Mouse (Mus musculus): Measurements from ENCODE around the gene Bcr.
A peak's percentile ranks its signal among the peaks of the same experiment; 100 is the strongest.

Bcr gene

DNA sequence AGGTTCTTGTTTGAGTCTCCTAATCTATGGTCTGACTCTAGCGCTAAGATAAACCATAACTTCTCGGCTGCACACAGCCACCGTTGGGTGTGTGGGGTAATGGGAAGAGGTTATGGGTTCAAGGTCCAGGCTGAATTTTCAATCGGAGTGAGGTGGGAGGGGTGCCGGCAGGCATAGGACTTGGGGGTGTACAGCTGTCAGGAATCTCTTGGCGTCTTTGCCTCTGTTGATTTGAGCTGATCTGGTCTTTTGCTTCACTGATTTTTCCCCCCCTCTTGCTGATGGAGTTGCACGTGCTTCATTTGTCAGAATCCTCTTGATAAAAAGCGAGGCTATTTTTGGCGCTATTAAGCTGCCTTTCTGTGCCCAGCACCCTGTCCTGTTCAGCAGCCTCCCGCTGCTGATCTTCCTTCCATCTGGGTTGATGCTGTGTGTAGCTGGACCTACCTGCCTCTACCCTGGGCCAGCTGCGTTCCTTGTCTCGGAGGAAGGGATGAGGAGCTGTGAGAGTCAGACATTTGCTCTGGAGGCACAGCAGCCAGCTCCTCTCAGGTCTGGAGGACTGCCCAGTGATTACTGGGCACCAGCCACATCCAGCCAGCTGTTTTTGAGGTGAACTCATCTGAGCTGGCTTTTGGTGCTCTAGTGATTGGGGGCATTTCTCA, 3.0 kb downstream of the Bcr start:
- DNase-seq (ENCODE audit: low read depth, low spot score): peak; percentile 25
- H3K27me3 ChIP-seq (ENCODE audit: control insufficient read depth, insufficient read depth, low read length, poor library complexity, severe bottlenecking): no peaks in the 10 kb centered on the region

GRCm38 (mm10) chr10:75065691-75066090, 5.3 kb downstream of the Bcr start:
- DNase-seq (ENCODE audit: low read depth, low spot score): no peak
- H3K27me3 ChIP-seq (ENCODE audit: control insufficient read depth, insufficient read depth, low read length, poor library complexity, severe bottlenecking): no peaks in the 10 kb centered on the region
- H3K36me3 ChIP-seq (ENCODE audit: control insufficient read depth, insufficient read depth, low read length, poor library complexity, severe bottlenecking): no peaks in the 10 kb centered on the region

More for the DNA sequence above, 3.0 kb downstream of the Bcr start:
- H3K36me3 ChIP-seq (ENCODE audit: control insufficient read depth, insufficient read depth, low read length, poor library complexity, severe bottlenecking): no peaks in the 10 kb centered on the region

GRCm38 (mm10) chr10:75067446-75067845, 7.1 kb downstream of the Bcr start:
- Histone ChIP-seq H3K36me3 (ENCODE audit: control insufficient read depth, insufficient read depth, low read length, poor library complexity, severe bottlenecking) (no peaks in the 10 kb centered on the region), H3K27me3 (ENCODE audit: control insufficient read depth, insufficient read depth, low read length, poor library complexity, severe bottlenecking) (no peaks in the 10 kb centered on the region)
- no peak for DNase-seq (ENCODE audit: low read depth, low spot score)

- no peak for DNase-seq (ENCODE audit: low read depth, low spot score)
- no peaks in the 10 kb centered on the region for H3K27me3 ChIP-seq (ENCODE audit: control insufficient read depth, insufficient read depth, low read length, poor library complexity, severe bottlenecking)
- no peaks in the 10 kb centered on the region for H3K36me3 ChIP-seq (ENCODE audit: control insufficient read depth, insufficient read depth, low read length, poor library complexity, severe bottlenecking)
Measured at GRCm38 (mm10) chr10:75068086-75068485, 7.7 kb downstream of the Bcr start.

GRCm38 (mm10) chr10:75068624-75069328, 8.4 kb downstream of the Bcr start:
- DNase-seq (ENCODE audit: low read depth, low spot score): no peak
- no peaks in the 10 kb centered on the region for H3K27me3 ChIP-seq (ENCODE audit: control insufficient read depth, insufficient read depth, low read length, poor library complexity, severe bottlenecking)
- H3K36me3 ChIP-seq (ENCODE audit: control insufficient read depth, insufficient read depth, low read length, poor library complexity, severe bottlenecking): no peaks in the 10 kb centered on the region

GRCm38 (mm10) chr10:75070281-75070976, 10.0 kb downstream of the Bcr start:
- no peak for DNase-seq (ENCODE audit: low read depth, low spot score)
- Histone ChIP-seq H3K27me3 (ENCODE audit: control insufficient read depth, insufficient read depth, low read length, poor library complexity, severe bottlenecking) (no peaks in the 10 kb centered on the region), H3K36me3 (ENCODE audit: control insufficient read depth, insufficient read depth, low read length, poor library complexity, severe bottlenecking) (no peaks in the 10 kb centered on the region)

GRCm38 (mm10) chr10:75075665-75076064, 15.3 kb downstream of the Bcr start:
- Histone ChIP-seq H3K27me3 (ENCODE audit: control insufficient read depth, insufficient read depth, low read length, poor library complexity, severe bottlenecking) (no peaks in the 10 kb centered on the region), H3K36me3 (ENCODE audit: control insufficient read depth, insufficient read depth, low read length, poor library complexity, severe bottlenecking) (no peaks in the 10 kb centered on the region)
- DNase-seq (ENCODE audit: low read depth, low spot score): no peak

DNA sequence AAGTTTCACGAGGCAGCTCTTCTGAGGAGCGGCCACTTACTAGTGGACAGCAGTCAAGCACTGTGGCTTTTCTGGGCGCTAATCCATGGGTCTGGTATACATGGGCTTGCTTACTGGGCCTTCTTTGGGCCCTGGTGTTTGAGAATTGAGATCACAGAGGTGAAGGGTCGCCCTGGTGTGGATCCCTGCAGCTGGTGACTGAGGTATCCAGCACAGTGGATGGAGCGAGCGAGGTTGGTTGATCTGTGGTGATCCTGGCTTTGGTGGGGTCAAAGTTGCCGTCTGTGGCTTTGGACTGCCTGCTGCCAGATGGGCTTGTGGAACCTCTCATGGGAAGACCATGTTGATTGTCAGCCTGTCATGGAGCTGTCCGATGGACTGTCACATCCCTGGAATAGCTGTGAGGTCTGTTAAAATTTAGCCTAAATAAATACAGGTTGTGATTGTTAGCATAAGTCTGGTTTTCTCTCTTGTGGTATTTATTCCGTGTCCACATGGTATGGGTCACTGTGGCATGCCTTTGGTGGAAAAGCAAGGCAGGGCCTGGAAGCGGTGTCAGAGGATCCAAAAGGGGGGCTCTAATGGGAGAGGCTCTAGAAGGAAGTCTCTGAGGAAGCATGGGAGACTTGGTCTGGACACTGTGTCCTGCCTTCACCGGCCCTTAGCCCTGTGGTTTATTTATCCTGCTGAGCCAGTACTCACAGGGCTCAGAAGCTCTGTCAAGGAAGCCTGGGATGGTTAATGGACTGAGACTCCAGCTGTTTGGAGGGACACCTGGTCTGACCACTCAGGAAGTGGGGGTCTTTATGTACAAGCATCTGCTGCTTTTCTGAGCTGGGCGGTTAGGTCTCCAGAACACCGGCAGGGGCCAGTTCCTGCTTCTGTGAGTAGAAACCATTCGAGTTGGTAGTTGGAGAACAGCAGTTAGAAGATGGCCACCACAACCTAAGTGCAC, 18.1 kb downstream of the Bcr start:
- no peaks in the 10 kb centered on the region for H3K36me3 ChIP-seq (ENCODE audit: control insufficient read depth, insufficient read depth, low read length, poor library complexity, severe bottlenecking)
- H3K27me3 ChIP-seq (ENCODE audit: control insufficient read depth, insufficient read depth, low read length, poor library complexity, severe bottlenecking): no peaks in the 10 kb centered on the region
- peak; percentile 42 for DNase-seq (ENCODE audit: low read depth, low spot score)

DNA sequence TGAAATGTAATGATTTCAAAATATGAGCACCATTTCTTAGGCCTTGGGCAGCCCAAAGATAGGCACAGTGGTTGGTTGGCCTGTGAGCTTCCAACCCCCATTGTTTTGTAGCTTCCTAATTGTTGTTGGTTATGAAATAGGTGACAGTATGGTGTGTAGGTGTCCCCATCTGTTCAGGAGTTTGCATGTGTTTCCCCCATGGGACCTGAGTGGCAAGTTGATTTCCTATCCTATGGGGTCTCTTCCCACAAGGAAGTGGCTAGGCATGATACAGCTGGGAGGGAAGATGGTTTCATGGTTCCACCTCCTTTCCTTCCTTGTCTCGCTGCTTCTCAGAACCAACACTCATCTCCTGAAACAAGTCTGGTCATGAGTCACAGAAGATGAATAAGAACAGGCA, 24.9 kb downstream of the Bcr start:
- no peak for DNase-seq (ENCODE audit: low read depth, low spot score)
- Histone ChIP-seq H3K27me3 (ENCODE audit: control insufficient read depth, insufficient read depth, low read length, poor library complexity, severe bottlenecking) (no peaks in the 10 kb centered on the region), H3K36me3 (ENCODE audit: control insufficient read depth, insufficient read depth, low read length, poor library complexity, severe bottlenecking) (no peaks in the 10 kb centered on the region)

GRCm38 (mm10) chr10:75088471-75088870, 28.1 kb downstream of the Bcr start:
- H3K27me3 ChIP-seq (ENCODE audit: control insufficient read depth, insufficient read depth, low read length, poor library complexity, severe bottlenecking): no peaks in the 10 kb centered on the region
- H3K36me3 ChIP-seq (ENCODE audit: control insufficient read depth, insufficient read depth, low read length, poor library complexity, severe bottlenecking): no peaks in the 10 kb centered on the region
- DNase-seq (ENCODE audit: low read depth, low spot score): no peak

DNA sequence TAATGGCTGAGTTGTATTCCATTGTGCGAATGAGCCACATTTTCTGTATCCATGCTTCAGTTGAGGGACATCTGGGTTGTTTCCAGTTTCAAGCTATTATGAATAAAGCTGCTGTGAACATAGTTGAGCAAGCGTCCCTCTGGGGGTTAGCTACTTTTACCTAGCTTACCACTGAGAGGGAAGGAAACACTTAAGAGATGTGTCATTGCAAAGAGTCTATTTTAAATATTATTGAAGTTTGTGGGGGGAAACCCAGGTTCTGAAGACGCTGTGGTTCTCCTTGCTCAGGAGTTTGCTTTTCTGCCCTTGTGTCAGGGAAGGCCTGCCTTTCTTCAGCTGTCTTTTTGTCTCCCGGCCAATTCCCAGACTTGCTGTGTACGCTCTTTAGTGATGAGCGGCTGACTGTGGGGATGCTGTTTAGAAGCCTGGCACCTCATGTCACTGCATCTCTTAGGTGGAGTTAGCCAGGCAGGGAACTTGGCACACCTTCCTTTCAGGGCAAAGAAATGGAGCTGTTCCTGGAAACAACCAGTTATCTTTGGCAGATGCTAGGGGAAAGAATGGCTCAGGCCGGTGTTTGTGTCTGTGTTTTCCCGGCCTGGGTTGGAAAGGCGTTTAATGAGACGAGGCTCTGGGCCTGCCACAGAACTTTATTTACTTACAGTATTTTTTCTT, 31.2 kb downstream of the Bcr start:
- H3K27me3 ChIP-seq (ENCODE audit: control insufficient read depth, insufficient read depth, low read length, poor library complexity, severe bottlenecking): no peaks in the 10 kb centered on the region
- DNase-seq (ENCODE audit: low read depth, low spot score): peak; percentile 10
- H3K36me3 ChIP-seq (ENCODE audit: control insufficient read depth, insufficient read depth, low read length, poor library complexity, severe bottlenecking): no peaks in the 10 kb centered on the region

DNA sequence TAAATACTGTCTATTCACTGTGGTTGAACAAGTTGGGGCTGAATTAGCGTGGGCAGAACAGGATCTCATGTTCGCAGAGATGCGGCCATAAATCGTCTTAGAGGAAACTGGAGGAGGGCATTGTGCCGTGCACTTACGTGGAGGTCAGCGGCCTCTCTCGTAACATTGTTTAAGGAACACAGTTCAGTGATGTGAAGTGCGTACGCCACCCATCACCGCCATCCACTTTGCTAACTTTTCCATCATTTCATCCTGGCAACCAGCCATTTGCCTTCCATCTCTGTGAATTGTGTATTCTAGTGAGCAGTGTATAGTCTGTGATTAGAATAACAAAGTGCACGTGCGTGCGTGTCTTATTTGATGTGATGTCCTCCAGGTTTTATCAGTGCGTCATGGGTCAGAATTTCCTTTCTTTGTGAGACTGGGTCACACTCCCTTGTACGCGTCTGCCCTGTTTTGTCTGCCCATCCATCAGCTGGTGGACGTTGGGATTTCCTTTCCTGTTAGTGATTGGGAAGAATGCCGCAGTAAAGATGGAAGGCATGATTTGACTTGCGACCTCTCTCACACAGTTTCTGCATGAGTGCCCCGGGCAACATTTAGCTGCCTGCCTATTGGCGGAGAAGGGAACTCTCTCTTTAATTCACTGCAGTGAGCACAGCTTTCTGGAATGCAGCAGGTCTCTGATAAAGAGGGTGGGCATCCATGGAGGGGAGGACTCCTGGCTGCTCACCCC, 33.0 kb downstream of the Bcr start:
- no peaks in the 10 kb centered on the region for H3K27me3 ChIP-seq (ENCODE audit: control insufficient read depth, insufficient read depth, low read length, poor library complexity, severe bottlenecking)
- H3K36me3 ChIP-seq (ENCODE audit: control insufficient read depth, insufficient read depth, low read length, poor library complexity, severe bottlenecking): no peaks in the 10 kb centered on the region
- DNase-seq (ENCODE audit: low read depth, low spot score): no peak

GRCm38 (mm10) chr10:75094338-75094737, 33.9 kb downstream of the Bcr start:
- Histone ChIP-seq H3K36me3 (ENCODE audit: control insufficient read depth, insufficient read depth, low read length, poor library complexity, severe bottlenecking) (no peaks in the 10 kb centered on the region), H3K27me3 (ENCODE audit: control insufficient read depth, insufficient read depth, low read length, poor library complexity, severe bottlenecking) (no peaks in the 10 kb centered on the region)
- DNase-seq (ENCODE audit: low read depth, low spot score): no peak
